Mouse (Mus musculus): ENCODE data around the gene Zmym6. TPM values are rescaled to one million over a fixed set of nuclear protein-coding genes. Genes with fewer than 3 reads are reported as not detected.

The Zmym6 gene
- total RNA-seq, 4 experiments from 2014 or later = 8.0 to 16.2 (median 9.9) TPM

Other genes with a start within 250 kb of the Zmym6 start
- 10 to 100 TPM; 17.8 to 24.4 (median 22.4) TPM for gene Zmym4, start 109.2 kb upstream of the Zmym6 start, total RNA-seq (2022)
- gene Sfpq, start 56.1 kb upstream of the Zmym6 start, total RNA-seq (2022) = 10 to 100 TPM; 60.3 to 71.5 (median 62.8) TPM
- gene Zmym1, start 16.2 kb upstream of the Zmym6 start, total RNA-seq (2022) = 1 to 10 TPM; 3.6 to 7.3 (median 5.7) TPM
- gene Tmem35b, start 46.3 kb downstream of the Zmym6 start, total RNA-seq (2022) = 1 to 10 TPM; 1.0 to 3.1 (median 2.4) TPM
- gene Dlgap3, start 91.8 kb downstream of the Zmym6 start, total RNA-seq (2022) = under 1 TPM; 0.06 to 0.98 (median 0.25) TPM
- 10 to 100 TPM; 55.6 to 65.7 (median 60.7) TPM for gene Smim12, start 166.4 kb downstream of the Zmym6 start, total RNA-seq (2022)
- gene Gja4, start 236.7 kb downstream of the Zmym6 start, total RNA-seq (2022) = 10 to 100 TPM in 2 of 4 experiments, 1 to 10 TPM in 2; 7.5 to 10.8 (median 9.1) TPM